Mouse (Mus musculus): Measurements from ENCODE around the gene Pom121l2. TPM values are rescaled to one million over a fixed set of nuclear protein-coding genes. Genes with fewer than 3 reads are reported as not detected.
A peak's percentile ranks its signal among the peaks of the same experiment; 100 is the strongest.

The Pom121l2 gene
- polyA plus RNA-seq (2012; rRNA removed) = 0.04 TPM in 1 of 2 replicates, not detected in the other

- no peaks in the 10 kb centered on the region for H3K4me1 ChIP-seq (ENCODE audit: control insufficient read depth, insufficient read depth, low read length)
- H3K27ac ChIP-seq (ENCODE audit: insufficient read depth, low read length) = no peak within 1 kb of the TSS
- TF ChIP-seq CTCF (IDR thresholded peaks at IDR 0.05; ENCODE audit: extremely low read depth, insufficient read depth, low read length) (no peak), POLR2A (IDR thresholded peaks at IDR 0.05; ENCODE audit: extremely low read depth, insufficient read depth, low read length) (no peak)
- H3K4me3 ChIP-seq (ENCODE audit: insufficient read depth, low read length) = peak within 1 kb of the TSS; percentile 45
Measured at GRCm38 (mm10) chr13:21980981-21981802, at the start of gene Pom121l2. Gene Pom121l2 (plus strand): TSS chr13:21981194.

GRCm38 (mm10) chr13:21931740-21932139 is 49.3 kb upstream of the Pom121l2 start:
- Histone ChIP-seq H3K27ac (ENCODE audit: insufficient read depth, low read length) (no peak overlapping the region), H3K4me3 (ENCODE audit: insufficient read depth, low read length) (no peak overlapping the region), H3K4me1 (ENCODE audit: control insufficient read depth, insufficient read depth, low read length) (peaks cover 1% of the 10 kb centered on the region; the same call in 1 of the 2 replicates)
- TF ChIP-seq POLR2A (IDR thresholded peaks at IDR 0.05; ENCODE audit: extremely low read depth, insufficient read depth, low read length) (no peak), CTCF (IDR thresholded peaks at IDR 0.05; ENCODE audit: extremely low read depth, insufficient read depth, low read length) (no peak)

- Histone ChIP-seq H3K4me1 (ENCODE audit: control insufficient read depth, insufficient read depth, low read length) (peaks cover 1% of the 10 kb centered on the region; the same call in 1 of the 2 replicates), H3K4me3 (ENCODE audit: insufficient read depth, low read length) (peak overlapping the region; percentile 14), H3K27ac (ENCODE audit: insufficient read depth, low read length) (no peak overlapping the region)
- TF ChIP-seq POLR2A (IDR thresholded peaks at IDR 0.05; ENCODE audit: extremely low read depth, insufficient read depth, low read length) (no peak), CTCF (IDR thresholded peaks at IDR 0.05; ENCODE audit: extremely low read depth, insufficient read depth, low read length) (no peak)
Measured at GRCm38 (mm10) chr13:21933626-21934548, 47.1 kb upstream of the Pom121l2 start.

- Histone ChIP-seq H3K27ac (ENCODE audit: insufficient read depth, low read length) (no peak overlapping the region), H3K4me1 (ENCODE audit: control insufficient read depth, insufficient read depth, low read length) (peaks cover 1% of the 10 kb centered on the region; the same call in 1 of the 2 replicates), H3K4me3 (ENCODE audit: insufficient read depth, low read length) (no peak overlapping the region; the same call in 1 of the 2 replicates)
- TF ChIP-seq CTCF (IDR thresholded peaks at IDR 0.05; ENCODE audit: extremely low read depth, insufficient read depth, low read length) = no peak
- no peak for TF ChIP-seq POLR2A (IDR thresholded peaks at IDR 0.05; ENCODE audit: extremely low read depth, insufficient read depth, low read length)
Measured at GRCm38 (mm10) chr13:21934982-21935791, 45.8 kb upstream of the Pom121l2 start.

- peak overlapping the region; percentile 21; the same call in 1 of the 2 replicates for H3K4me3 ChIP-seq (ENCODE audit: insufficient read depth, low read length)
- peaks cover 1% of the 10 kb centered on the region; the same call in 1 of the 2 replicates for H3K4me1 ChIP-seq (ENCODE audit: control insufficient read depth, insufficient read depth, low read length)
- TF ChIP-seq CTCF (IDR thresholded peaks at IDR 0.05; ENCODE audit: extremely low read depth, insufficient read depth, low read length) = no peak
- no peak for TF ChIP-seq POLR2A (IDR thresholded peaks at IDR 0.05; ENCODE audit: extremely low read depth, insufficient read depth, low read length)
Measured at GRCm38 (mm10) chr13:21935833-21936232, 45.2 kb upstream of the Pom121l2 start.

GRCm38 (mm10) chr13:21936968-21937367 is 44.0 kb upstream of the Pom121l2 start:
- Histone ChIP-seq H3K4me3 (ENCODE audit: insufficient read depth, low read length) (no peak overlapping the region), H3K4me1 (ENCODE audit: control insufficient read depth, insufficient read depth, low read length) (peaks cover 1% of the 10 kb centered on the region; the same call in 1 of the 2 replicates), H3K27ac (ENCODE audit: insufficient read depth, low read length) (no peak overlapping the region)
- no peak for TF ChIP-seq CTCF (IDR thresholded peaks at IDR 0.05; ENCODE audit: extremely low read depth, insufficient read depth, low read length)
- no peak for TF ChIP-seq POLR2A (IDR thresholded peaks at IDR 0.05; ENCODE audit: extremely low read depth, insufficient read depth, low read length)

More at GRCm38 (mm10) chr13:21935833-21936232, 45.2 kb upstream of the Pom121l2 start:
- H3K27ac ChIP-seq (ENCODE audit: insufficient read depth, low read length) = no peak overlapping the region

DNA sequence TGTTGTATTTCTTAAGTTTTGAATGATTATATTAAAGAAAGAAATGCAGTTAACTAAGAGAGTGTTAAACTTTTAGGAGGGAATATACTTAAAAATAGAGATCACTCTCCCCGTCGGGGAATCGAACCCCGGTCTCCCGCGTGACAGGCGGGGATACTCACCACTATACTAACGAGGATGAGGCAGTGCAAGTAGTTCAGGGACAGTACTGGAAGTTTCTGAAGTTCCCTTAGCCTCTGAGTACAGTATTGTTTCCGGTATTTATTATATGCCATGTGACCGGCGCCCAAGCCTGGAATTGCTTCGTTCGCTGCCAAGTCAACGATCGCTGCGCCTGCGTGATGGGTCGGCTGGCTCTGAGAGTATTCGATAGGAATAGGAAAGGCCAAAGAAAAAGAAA is 40.8 kb upstream of the Pom121l2 start:
- peaks cover 1% of the 10 kb centered on the region; the same call in 1 of the 2 replicates for H3K4me1 ChIP-seq (ENCODE audit: control insufficient read depth, insufficient read depth, low read length)
- H3K4me3 ChIP-seq (ENCODE audit: insufficient read depth, low read length) = peak overlapping the region; percentile 52
- H3K27ac ChIP-seq (ENCODE audit: insufficient read depth, low read length) = no peak overlapping the region
- TF ChIP-seq POLR2A (IDR thresholded peaks at IDR 0.05; ENCODE audit: extremely low read depth, insufficient read depth, low read length) (no peak), CTCF (IDR thresholded peaks at IDR 0.05; ENCODE audit: extremely low read depth, insufficient read depth, low read length) (no peak)

- no peak for TF ChIP-seq CTCF (IDR thresholded peaks at IDR 0.05; ENCODE audit: extremely low read depth, insufficient read depth, low read length)
- TF ChIP-seq POLR2A (IDR thresholded peaks at IDR 0.05; ENCODE audit: extremely low read depth, insufficient read depth, low read length) = no peak
Measured at GRCm38 (mm10) chr13:21940811-21941321, 40.1 kb upstream of the Pom121l2 start.

More at GRCm38 (mm10) chr13:21940811-21941321, 40.1 kb upstream of the Pom121l2 start:
- H3K4me3 ChIP-seq (ENCODE audit: insufficient read depth, low read length) = peak overlapping the region; percentile 52
- no peak overlapping the region for H3K27ac ChIP-seq (ENCODE audit: insufficient read depth, low read length)
- H3K4me1 ChIP-seq (ENCODE audit: control insufficient read depth, insufficient read depth, low read length) = peaks cover under 1% of the 10 kb centered on the region; the same call in 1 of the 2 replicates
